Mouse (Mus musculus) ES-Bruce4 (cell line): ENCODE measurements around the gene Clmn.
"Not testable (repeated sequence)": the region's sequence is repeated elsewhere in the genome, so short reads cannot be mapped to it uniquely, and the experiment has no call there.

Experiments used
- CTCF ChIP-seq: IDR thresholded peaks from one replicate; pipeline ENCODE4 v1.8.1; 2011; ENCODE audit warnings: low read depth, low read length
- EP300 ChIP-seq: IDR thresholded peaks from 2 replicates; pipeline ENCODE4 v1.6.1; 2011; ENCODE audit warnings: low read depth, low read length; ENCODE audit not compliant: insufficient read depth
- POLR2A ChIP-seq: IDR thresholded peaks from one replicate; pipeline ENCODE4 v1.8.1; 2011; ENCODE audit warnings: low read length; ENCODE audit not compliant: insufficient read depth

GRCm38 (mm10) chr12:104726436-104726835 is 138.4 kb downstream of the Clmn start:
- TF ChIP-seq CTCF, POLR2A, EP300: not testable (repeated sequence)
